8 mouse cellular contexts compared by ENCODE assay signal in the genomic region with DNA sequence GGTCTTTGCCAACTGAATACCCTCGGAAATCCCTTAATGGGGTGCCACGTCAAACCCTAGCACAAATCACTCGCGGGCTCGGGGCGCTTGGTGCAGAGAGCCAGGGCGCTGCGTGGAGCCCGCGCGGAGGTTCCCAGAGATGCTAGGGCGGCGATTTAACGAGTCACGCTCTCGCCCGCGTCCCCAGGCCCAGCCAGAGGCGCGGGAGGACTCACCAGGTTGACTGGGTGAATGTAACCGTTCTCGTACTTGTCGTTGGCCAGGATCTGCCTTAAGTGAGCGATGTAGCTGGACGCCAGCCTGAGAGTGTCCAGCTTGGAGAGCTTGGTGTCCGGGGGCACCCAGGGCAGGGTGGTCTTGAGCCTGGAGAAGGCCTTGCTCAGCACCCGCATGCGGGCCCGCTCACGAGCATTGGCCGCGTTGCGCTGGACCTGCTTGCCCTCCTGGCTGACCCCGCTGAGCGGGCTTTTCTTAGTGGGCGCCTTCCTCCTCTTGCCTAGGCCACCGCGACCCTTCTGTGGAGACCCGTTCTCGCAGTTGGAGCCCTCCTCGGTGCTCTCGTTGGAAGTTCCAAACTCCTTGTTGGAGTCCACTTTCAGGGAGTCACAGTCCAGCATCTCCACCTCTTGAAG. TPM values are rescaled to one million over a fixed set of nuclear protein-coding genes. Genes with fewer than 3 reads are reported as not detected.
DNase-seq lines count a peak whose midpoint lies in the region; ATAC-seq and TF ChIP-seq lines count a peak whose summit lies in the region.

No protein-coding gene starts in this region.

- 0 out of 2 replicates have a peak overlapping the region, but pooled peaks have one; percentile 10 for H3K4me2 ChIP-seq in embryonic facial prominence, embryonic 12.5 days (replicated peaks)
- peak overlapping the region; percentile 40 for H3K4me2 ChIP-seq in intestine, postnatal 0 days (replicated peaks; ENCODE audit: low read depth)
- H3K4me2 ChIP-seq in midbrain, embryonic 16.5 days (ENCODE audit: low read length), result no peak overlapping the region

- DNase-seq in heart, adult 11 months, result peak; percentile 91
- DNase-seq in heart, adult 9 months (ENCODE audit: low spot score in 2 of 2), result no peak
- no peak for DNase-seq in MN1 (ENCODE audit: low spot score)
- no peak for DNase-seq in right cerebral cortex, postnatal 36 days (ENCODE audit: low spot score in 2 of 2)
- no peak for DNase-seq in gastrocnemius, postnatal 36 days

- H3K27ac ChIP-seq in embryonic facial prominence, embryonic 12.5 days, result no peak overlapping the region
- peak overlapping the region; percentile 86 for H3K27ac ChIP-seq in intestine, postnatal 0 days (ENCODE audit: low read depth, low read length)
- no peak overlapping the region for H3K27ac ChIP-seq in midbrain, embryonic 16.5 days (ENCODE audit: low read length)

- no peaks in the 10 kb centered on the region for H3K36me3 ChIP-seq in embryonic facial prominence, embryonic 12.5 days
- no peaks in the 10 kb centered on the region for H3K36me3 ChIP-seq in intestine, postnatal 0 days (ENCODE audit: control insufficient read depth, insufficient read depth)
- H3K36me3 ChIP-seq in midbrain, embryonic 16.5 days (ENCODE audit: control insufficient read depth, insufficient read depth, low read length), result no peaks in the 10 kb centered on the region

- no peaks in the 10 kb centered on the region for H3K4me1 ChIP-seq in embryonic facial prominence, embryonic 12.5 days
- 0 out of 2 replicates have a peak, but pooled peaks cover 2% of the 10 kb centered on the region for H3K4me1 ChIP-seq in intestine, postnatal 0 days (replicated peaks; ENCODE audit: control insufficient read depth, insufficient read depth, low read length)
- no peaks in the 10 kb centered on the region for H3K4me1 ChIP-seq in midbrain, embryonic 16.5 days (ENCODE audit: control insufficient read depth, insufficient read depth, low read length)

- no peak for ATAC-seq in embryonic facial prominence, embryonic 12.5 days (ENCODE audit: insufficient number of reproducible peaks, insufficient read depth, low FRiP score, low TSS enrichment)
- ATAC-seq in intestine, postnatal 0 days, result no peak
- peak; percentile 36; the same call in 1 of the 2 replicates for ATAC-seq in midbrain, embryonic 16.5 days

- peak overlapping the region; percentile 19 for H3K4me3 ChIP-seq in embryonic facial prominence, embryonic 12.5 days
- H3K4me3 ChIP-seq in intestine, postnatal 0 days (ENCODE audit: low read depth, low read length), result peak overlapping the region; percentile 52
- H3K4me3 ChIP-seq in midbrain, embryonic 16.5 days (ENCODE audit: low read depth, low read length), result no peak overlapping the region

- no peak overlapping the region for H3K9ac ChIP-seq in embryonic facial prominence, embryonic 12.5 days
- H3K9ac ChIP-seq in intestine, postnatal 0 days (ENCODE audit: low read depth, low read length), result peak overlapping the region; percentile 66
- no peak overlapping the region for H3K9ac ChIP-seq in midbrain, embryonic 16.5 days (ENCODE audit: low read depth, low read length)

- peaks cover 87% of the 10 kb centered on the region for H3K27me3 ChIP-seq in embryonic facial prominence, embryonic 12.5 days
- peaks cover 50% of the 10 kb centered on the region for H3K27me3 ChIP-seq in intestine, postnatal 0 days (replicated peaks; ENCODE audit: control insufficient read depth, insufficient read depth, low read length)
- H3K27me3 ChIP-seq in midbrain, embryonic 16.5 days (ENCODE audit: control insufficient read depth, insufficient read depth, low read depth, low read length), result peaks cover 59% of the 10 kb centered on the region

- 2% methylated on average over 42 of the region's 42 CpGs for WGBS in embryonic facial prominence, embryonic 12.5 days
- 2% methylated on average over 42 of the region's 42 CpGs for whole genome bisulfite sequencing in intestine, postnatal 0 days
- WGBS in midbrain, embryonic 16.5 days, result under 1% methylated on average over 42 of the region's 42 CpGs

- H3K9me3 ChIP-seq in embryonic facial prominence, embryonic 12.5 days, result no peaks in the 10 kb centered on the region
- H3K9me3 ChIP-seq in intestine, postnatal 0 days (ENCODE audit: control insufficient read depth), result no peaks in the 10 kb centered on the region
- no peaks in the 10 kb centered on the region for H3K9me3 ChIP-seq in midbrain, embryonic 16.5 days (replicated peaks; ENCODE audit: control insufficient read depth, low read length, poor library complexity, severe bottlenecking)

- intact Hi-C loops in gastrocnemius, postnatal 36 days (cut with DNase I), result no loop called here

- no peak for TF ChIP-seq CTCF in intestine, postnatal 0 days (IDR thresholded peaks at IDR 0.05; ENCODE audit: low read depth)

RNA-seq across cellular contexts. Expression of a gene that starts 0.6 kb away (rescaled TPM):
- 2.5 TPM in 2 replicates for polyA plus RNA-seq in embryonic facial prominence, embryonic 12.5 days (2016; fragmentation: Nextera tagmentation; extraction: Ambion mirVana)
- polyA plus RNA-seq in intestine, postnatal 0 days (2015; fragmentation: Nextera tagmentation; extraction: Ambion mirVana), result 66.4 and 70.2 TPM in 2 replicates
- 0.16 and 0.19 TPM in 2 replicates for polyA plus RNA-seq in midbrain, embryonic 16.5 days (2015; fragmentation: Nextera tagmentation; extraction: Ambion mirVana)
- not detected for total RNA-seq in gastrocnemius, postnatal 36 days (2021)

Comparison
In these comparisons a context has a peak if more than half of its experiments do, and no peak if none do; other contexts are left out.
1. RNA of a gene that starts 0.6 kb away (polyA plus RNA-seq): 66.4 to 70.2 TPM in intestine, postnatal 0 days; 2.5 TPM in embryonic facial prominence, embryonic 12.5 days and 0.16 to 0.19 TPM in midbrain, embryonic 16.5 days; every median in the first group is over 10 times any median in the second.